Mouse (Mus musculus): ENCODE measurements around the gene Prkcg. TPM values are rescaled to one million over a fixed set of nuclear protein-coding genes. Genes with fewer than 3 reads are reported as not detected.
A peak's percentile ranks its signal among the peaks of the same experiment; 100 is the strongest.

Prkcg gene
- polyA plus RNA-seq, 1 experiment, result 148 TPM

DNA sequence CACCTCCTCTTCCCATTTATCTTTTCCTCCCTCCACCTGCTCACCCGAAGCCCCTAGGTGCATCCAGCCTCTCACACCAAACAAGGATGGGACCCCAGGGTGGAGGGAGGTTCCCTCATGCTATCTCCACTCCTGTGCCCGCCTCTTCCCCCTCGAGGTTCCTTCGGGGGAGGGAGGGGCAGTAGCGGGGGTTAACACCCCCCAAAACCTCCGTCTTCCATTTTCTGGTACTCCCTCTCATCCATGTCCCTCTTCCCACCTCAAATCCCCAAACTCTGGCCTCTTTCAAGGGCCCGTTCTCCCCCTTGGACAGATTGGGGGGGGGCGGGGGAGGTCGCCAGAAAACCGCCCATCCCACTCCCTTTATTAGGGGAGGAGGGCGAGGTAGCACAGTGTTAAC lies 78.6 kb downstream of the Prkcg start:
- Histone ChIP-seq H3K4me3 (ENCODE audit: insufficient read depth, low read length) (no peak overlapping the region), H3K27ac (ENCODE audit: insufficient read depth, low read length) (no peak overlapping the region), H3K4me1 (ENCODE audit: control insufficient read depth, insufficient read depth, low read length) (peaks cover 3% of the 10 kb centered on the region; the same call in 1 of the 2 replicates)
- TF ChIP-seq POLR2A (IDR thresholded peaks at IDR 0.05; ENCODE audit: extremely low read depth, insufficient read depth, low read length) (no peak), CTCF (IDR thresholded peaks at IDR 0.05; ENCODE audit: extremely low read depth, insufficient read depth, low read length) (no peak)

DNA sequence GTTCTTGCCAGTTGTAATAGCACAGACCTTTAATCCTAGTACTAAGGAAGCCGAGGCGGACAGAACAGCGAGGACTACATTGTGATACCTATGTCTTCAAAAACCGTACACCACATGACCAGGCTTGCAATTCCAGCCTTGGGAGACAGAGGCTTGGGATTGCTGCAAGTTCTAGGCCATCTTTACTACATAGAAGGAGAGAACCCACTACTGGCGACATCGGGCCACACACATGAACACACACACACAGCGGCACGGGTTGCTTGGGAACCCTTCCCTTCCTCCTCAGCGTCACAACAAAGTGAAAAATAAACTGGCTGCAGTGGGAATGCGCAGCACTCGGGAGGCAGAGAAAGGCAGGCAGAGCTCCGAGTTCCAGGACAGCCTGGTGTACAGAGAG lies 79.3 kb downstream of the Prkcg start:
- Histone ChIP-seq H3K27ac (ENCODE audit: insufficient read depth, low read length) (no peak overlapping the region), H3K4me1 (ENCODE audit: control insufficient read depth, insufficient read depth, low read length) (peaks cover 3% of the 10 kb centered on the region; the same call in 1 of the 2 replicates)

DNA sequence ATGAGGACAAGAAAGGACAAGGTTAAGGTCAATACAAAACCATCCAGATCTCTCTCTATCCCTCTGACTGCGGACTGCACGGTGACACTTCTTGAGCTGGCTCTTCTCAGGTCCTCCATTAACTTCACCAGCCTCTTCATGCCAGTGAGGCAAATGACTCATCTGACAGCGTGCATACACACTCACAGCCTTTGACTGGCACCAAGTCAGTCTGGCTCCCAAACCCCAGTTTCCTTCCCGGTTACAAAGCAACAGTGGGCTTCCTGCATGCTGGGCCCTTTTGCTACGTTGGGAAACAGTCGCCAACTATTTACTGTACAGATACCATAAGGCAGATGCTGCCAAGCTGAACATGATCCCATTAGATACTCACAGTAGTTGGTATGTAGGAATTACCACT lies 80.2 kb downstream of the Prkcg start:
- Histone ChIP-seq H3K4me1 (ENCODE audit: control insufficient read depth, insufficient read depth, low read length) (peaks cover 3% of the 10 kb centered on the region; the same call in 1 of the 2 replicates), H3K27ac (ENCODE audit: insufficient read depth, low read length) (no peak overlapping the region), H3K4me3 (ENCODE audit: insufficient read depth, low read length) (no peak overlapping the region)
- TF ChIP-seq CTCF (IDR thresholded peaks at IDR 0.05; ENCODE audit: extremely low read depth, insufficient read depth, low read length) (no peak), POLR2A (IDR thresholded peaks at IDR 0.05; ENCODE audit: extremely low read depth, insufficient read depth, low read length) (no peak)

More for the DNA sequence above, 79.3 kb downstream of the Prkcg start:
- H3K4me3 ChIP-seq (ENCODE audit: insufficient read depth, low read length), result no peak overlapping the region
- TF ChIP-seq POLR2A (IDR thresholded peaks at IDR 0.05; ENCODE audit: extremely low read depth, insufficient read depth, low read length) (0 out of 2 replicates have a peak, but pooled peaks have one; percentile 14), CTCF (IDR thresholded peaks at IDR 0.05; ENCODE audit: extremely low read depth, insufficient read depth, low read length) (no peak)

DNA sequence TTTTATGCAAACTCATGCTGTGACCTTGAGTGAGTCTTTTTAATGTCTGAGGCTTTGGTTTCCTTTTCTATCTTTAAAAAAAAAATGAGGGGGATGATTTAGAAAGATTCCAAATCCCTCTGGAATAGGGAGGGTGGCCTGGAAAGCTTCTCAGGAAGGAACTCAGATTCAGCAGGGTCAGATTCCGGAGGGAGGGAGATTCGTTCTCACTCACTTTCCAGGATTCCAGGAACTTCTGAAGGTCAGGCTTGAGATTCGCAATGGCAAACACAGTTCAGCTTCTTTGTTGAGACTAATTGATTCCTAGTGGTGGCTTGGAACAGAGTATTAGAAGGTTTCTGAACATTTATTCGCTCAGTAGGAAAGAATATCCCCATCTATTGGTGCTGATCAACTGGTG lies 81.4 kb downstream of the Prkcg start:
- H3K4me1 ChIP-seq (ENCODE audit: control insufficient read depth, insufficient read depth, low read length), result peaks cover 3% of the 10 kb centered on the region; the same call in 1 of the 2 replicates
- H3K27ac ChIP-seq (ENCODE audit: insufficient read depth, low read length), result no peak overlapping the region
- TF ChIP-seq POLR2A (IDR thresholded peaks at IDR 0.05; ENCODE audit: extremely low read depth, insufficient read depth, low read length) (no peak), CTCF (IDR thresholded peaks at IDR 0.05; ENCODE audit: extremely low read depth, insufficient read depth, low read length) (no peak)
- H3K4me3 ChIP-seq (ENCODE audit: insufficient read depth, low read length), result no peak overlapping the region

DNA sequence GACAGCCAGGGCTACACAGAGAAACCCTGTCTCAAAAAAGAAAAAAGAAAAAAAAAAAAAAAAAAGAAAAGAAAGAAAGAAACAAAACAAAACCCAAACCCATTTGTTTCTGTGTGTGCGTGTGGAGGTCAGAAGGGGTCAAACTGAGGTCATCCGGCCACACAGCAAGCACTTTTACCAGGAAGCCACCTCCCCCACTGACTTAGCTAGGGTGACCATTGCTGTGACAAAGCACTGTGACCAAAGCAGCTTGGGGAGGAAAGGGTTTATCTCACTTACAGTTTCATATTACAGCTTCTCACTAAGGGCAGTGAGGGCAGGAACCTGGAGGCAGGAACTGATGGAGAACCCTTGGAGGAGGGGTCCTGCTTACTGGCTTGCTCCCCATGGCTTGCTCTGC lies 83.4 kb downstream of the Prkcg start:
- Histone ChIP-seq H3K27ac (ENCODE audit: insufficient read depth, low read length) (no peak overlapping the region), H3K4me3 (ENCODE audit: insufficient read depth, low read length) (no peak overlapping the region), H3K4me1 (ENCODE audit: control insufficient read depth, insufficient read depth, low read length) (peaks cover 3% of the 10 kb centered on the region; the same call in 1 of the 2 replicates)
- TF ChIP-seq CTCF (IDR thresholded peaks at IDR 0.05; ENCODE audit: extremely low read depth, insufficient read depth, low read length) (no peak), POLR2A (IDR thresholded peaks at IDR 0.05; ENCODE audit: extremely low read depth, insufficient read depth, low read length) (no peak)

DNA sequence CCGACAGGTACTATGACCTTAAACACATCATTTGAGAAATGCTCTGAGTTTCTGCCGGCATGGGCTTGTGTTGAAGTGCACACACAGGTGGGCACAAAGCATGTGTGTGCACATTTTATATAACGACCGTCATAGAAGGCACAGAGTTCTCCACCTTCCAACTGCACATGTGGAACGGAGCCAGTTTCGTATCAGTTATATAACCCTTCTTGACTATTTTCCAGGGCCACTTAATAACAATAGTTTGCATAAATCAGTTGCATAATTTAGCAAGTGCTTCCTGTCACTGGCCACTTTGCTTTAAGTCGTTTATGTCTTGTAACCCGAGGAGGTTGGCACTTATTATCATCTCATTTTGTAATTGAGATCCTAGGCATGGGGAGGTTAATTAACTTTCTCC lies 84.8 kb downstream of the Prkcg start:
- Histone ChIP-seq H3K4me1 (ENCODE audit: control insufficient read depth, insufficient read depth, low read length) (peaks cover 3% of the 10 kb centered on the region; the same call in 1 of the 2 replicates), H3K27ac (ENCODE audit: insufficient read depth, low read length) (no peak overlapping the region), H3K4me3 (ENCODE audit: insufficient read depth, low read length) (no peak overlapping the region)
- no peak for TF ChIP-seq POLR2A (IDR thresholded peaks at IDR 0.05; ENCODE audit: extremely low read depth, insufficient read depth, low read length)
- TF ChIP-seq CTCF (IDR thresholded peaks at IDR 0.05; ENCODE audit: extremely low read depth, insufficient read depth, low read length), result no peak

DNA sequence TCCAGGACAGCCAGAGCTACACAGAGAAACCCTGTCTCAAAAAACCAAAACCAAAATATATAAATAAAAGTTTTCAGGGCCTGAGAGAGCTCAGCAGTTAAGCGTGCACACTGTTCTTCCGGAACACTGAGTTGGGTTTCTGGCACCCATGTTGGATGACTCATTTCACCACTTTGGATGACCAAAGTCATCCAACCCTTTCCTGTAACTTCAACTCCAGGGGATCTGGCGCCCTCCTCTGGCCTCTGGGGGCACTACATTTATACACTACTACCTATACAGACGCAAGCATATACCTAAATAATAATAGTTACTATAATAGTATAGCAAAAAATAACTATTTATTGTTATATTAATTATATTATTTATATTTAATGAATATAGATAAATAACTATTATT lies 87.9 kb downstream of the Prkcg start:
- Histone ChIP-seq H3K27ac (ENCODE audit: insufficient read depth, low read length) (no peak overlapping the region), H3K4me1 (ENCODE audit: control insufficient read depth, insufficient read depth, low read length) (no peaks in the 10 kb centered on the region), H3K4me3 (ENCODE audit: insufficient read depth, low read length) (no peak overlapping the region)
- no peak for TF ChIP-seq POLR2A (IDR thresholded peaks at IDR 0.05; ENCODE audit: extremely low read depth, insufficient read depth, low read length)
- peak; percentile 42 for TF ChIP-seq CTCF (IDR thresholded peaks at IDR 0.05; ENCODE audit: extremely low read depth, insufficient read depth, low read length)

Other genes with a start within 250 kb of the Prkcg start
- not detected in 2 replicates for gene AU018091, start 120.0 kb upstream of the Prkcg start, polyA plus RNA-seq (2012; rRNA removed)
- 0.04 TPM in 1 of 2 replicates, not detected in the other for gene Nlrp12, start 39.4 kb upstream of the Prkcg start, polyA plus RNA-seq (2012; rRNA removed)
- gene Myadm, start 99 bp upstream of the Prkcg start, polyA plus RNA-seq (2012; rRNA removed), result 70.8 and 76.1 TPM in 2 replicates
- 207 and 214 TPM in 2 replicates for gene Cacng7, start 43.8 kb downstream of the Prkcg start, polyA plus RNA-seq (2012; rRNA removed)
- 50.3 and 63.3 TPM in 2 replicates for gene Cacng8, start 101.5 kb downstream of the Prkcg start, polyA plus RNA-seq (2012; rRNA removed)
- gene Cacng6, start 135.0 kb downstream of the Prkcg start, polyA plus RNA-seq (2012; rRNA removed), result 0.81 and 1.4 TPM in 2 replicates
- gene Tarm1, start 213.4 kb downstream of the Prkcg start, polyA plus RNA-seq (2012; rRNA removed), result 0.06 TPM in 1 of 2 replicates, not detected in the other

All from cortical plate, adult 2 months (tissue).